Mouse (Mus musculus): ENCODE results near the gene Lax1.
A peak's percentile ranks its signal among the peaks of the same experiment; 100 is the strongest.
"Not testable (repeated sequence)": the region's sequence is repeated elsewhere in the genome, so short reads cannot be mapped to it uniquely, and the experiment has no call there.

Gene Lax1

DNA sequence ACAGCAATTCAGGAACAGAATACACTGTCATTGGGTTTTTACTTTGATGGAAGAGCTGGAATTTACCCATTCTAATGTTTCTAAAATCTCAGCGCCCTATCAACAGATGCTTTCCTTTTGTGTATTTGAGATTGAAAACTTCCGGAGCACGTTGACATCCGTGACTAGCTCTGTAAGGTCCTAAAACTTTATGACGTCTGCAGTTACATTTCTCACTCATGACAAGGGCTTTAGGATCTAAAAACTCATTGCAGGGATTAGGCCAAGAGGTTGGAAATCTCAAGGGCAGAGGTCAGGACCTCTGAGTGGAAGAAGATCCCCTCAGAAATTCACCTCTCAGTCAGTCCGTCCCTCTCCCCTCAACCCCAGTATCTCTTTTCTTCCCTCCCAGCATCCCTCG lies 1.6 kb downstream of the Lax1 start:
- no peak for DNase-seq (ENCODE audit: low spot score)

DNA sequence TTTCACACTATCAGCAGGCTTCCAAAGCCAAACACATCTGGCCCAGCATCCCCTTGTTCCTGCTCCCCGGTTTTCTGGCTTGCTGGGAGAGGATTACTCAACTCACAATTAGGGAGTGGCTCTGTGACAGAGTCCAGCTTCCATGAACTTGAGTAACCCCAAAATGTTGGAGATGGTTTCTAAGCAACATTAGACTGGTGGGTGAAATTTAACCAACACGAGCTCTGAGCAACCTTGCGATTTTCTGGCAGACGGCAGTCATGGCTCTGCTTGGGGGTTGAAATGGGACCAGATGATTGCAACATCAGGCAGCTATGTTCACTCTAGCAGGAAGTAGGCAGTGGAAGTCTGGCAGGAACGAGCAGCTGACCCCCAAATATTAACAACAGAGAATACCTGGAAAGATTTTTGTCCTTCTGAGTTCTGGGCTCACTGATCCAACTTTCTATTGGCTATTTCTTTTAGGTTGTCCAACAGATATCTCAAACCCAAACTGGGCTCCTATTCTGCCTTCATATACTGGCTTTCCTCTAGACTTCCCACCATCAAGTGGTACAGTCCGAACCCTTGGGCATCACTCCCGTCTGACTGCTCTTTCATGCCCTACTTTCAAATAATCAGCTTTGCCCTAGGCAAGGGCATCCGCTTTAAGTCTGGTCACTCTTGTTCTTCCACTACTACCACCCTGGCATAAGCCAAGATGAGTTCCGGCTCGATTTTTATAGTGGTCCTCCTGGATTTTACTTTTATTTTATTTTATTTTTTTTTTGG lies 4.0 kb downstream of the Lax1 start:
- no peak for DNase-seq (ENCODE audit: low spot score)

- no peak for DNase-seq (ENCODE audit: low spot score)
These were observed 18.1 kb downstream of the Lax1 start for GRCm38 (mm10) chr1:133671801-133672200.

GRCm38 (mm10) chr1:133671266-133671665 lies 18.6 kb downstream of the Lax1 start:
- no peak for DNase-seq (ENCODE audit: low spot score)

DNA sequence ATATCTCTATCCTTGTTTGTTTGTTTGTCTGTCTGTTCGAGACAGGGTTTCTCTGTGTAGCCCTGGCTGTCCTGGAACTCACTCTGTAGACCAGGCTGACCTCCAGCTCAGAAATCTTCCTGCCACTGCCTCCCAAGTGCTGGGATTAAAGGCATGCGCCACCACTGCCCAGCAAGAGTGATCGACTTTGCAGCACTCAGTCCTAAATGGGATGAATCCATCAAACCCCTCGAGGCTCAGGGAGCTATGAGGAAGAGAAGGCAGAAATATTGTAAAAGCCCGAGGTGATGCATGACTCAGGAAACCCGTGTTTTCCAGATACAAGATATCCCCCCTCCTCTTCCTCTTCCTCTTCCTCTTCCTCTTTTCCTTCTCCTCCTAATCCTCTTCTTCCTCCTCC lies 19.1 kb downstream of the Lax1 start:
- DNase-seq (ENCODE audit: low spot score): no peak

DNA sequence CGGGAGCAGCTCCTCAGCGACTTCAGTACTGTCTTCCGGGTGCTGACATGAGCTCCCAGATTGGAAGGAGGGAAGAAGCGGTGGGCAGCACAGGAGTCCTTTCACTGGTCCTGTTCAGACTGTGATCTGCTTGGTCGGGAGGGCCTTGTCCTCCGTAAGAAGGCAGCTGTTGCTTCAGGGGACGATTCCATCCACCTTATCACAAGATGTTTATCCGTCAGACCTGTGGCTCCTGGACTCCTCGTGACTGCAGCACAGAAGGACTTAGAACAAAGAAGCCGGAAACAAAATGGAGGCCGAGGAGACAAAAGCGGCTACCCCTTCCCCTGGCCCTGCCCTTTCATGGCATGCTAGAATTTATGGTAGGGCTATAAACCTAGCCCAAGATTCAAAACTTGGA lies 19.7 kb downstream of the Lax1 start:
- no peak for DNase-seq (ENCODE audit: low spot score)

DNA sequence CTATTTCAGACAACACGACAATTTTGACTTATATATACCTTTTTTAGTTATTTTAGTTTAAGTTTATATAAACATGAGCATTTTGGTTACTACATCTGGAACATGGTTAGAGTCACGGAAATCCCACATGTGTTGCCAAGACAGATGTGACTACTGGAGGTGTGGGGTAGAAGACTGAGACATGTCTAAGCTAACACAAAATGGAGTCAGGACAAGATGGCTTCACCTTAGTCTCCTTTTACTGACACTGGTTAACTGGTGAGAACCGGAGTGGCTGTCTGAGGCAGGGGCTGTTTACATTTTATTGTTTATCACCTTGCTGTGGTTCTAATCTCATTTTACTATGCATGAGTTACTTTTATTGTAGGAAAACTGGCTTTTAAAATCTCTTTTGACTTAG lies 21.3 kb downstream of the Lax1 start:
- no peak for DNase-seq (ENCODE audit: low spot score)

DNA sequence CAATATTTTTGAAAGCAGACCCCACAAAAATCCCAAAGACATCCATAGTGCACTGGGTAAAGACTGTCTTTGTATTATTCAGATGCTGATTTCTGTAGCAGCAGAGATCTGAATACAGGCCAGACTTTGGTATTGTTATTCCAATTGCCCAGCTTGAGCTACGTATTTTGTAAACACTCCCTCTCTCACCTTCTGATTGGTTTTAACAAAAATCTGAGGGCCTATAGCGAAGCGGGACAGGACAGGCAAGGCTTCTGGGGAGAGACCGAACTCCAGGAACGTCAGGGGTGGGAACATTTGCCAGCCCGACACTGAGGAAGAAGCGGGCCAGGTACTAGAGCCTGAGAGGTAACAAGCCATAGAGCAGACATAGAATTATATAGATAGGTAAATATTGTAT lies 22.2 kb downstream of the Lax1 start:
- DNase-seq (ENCODE audit: low spot score): no peak

- not testable (repeated sequence) for DNase-seq (ENCODE audit: low spot score)
These were observed 24.2 kb downstream of the Lax1 start for GRCm38 (mm10) chr1:133665713-133666112.

DNA sequence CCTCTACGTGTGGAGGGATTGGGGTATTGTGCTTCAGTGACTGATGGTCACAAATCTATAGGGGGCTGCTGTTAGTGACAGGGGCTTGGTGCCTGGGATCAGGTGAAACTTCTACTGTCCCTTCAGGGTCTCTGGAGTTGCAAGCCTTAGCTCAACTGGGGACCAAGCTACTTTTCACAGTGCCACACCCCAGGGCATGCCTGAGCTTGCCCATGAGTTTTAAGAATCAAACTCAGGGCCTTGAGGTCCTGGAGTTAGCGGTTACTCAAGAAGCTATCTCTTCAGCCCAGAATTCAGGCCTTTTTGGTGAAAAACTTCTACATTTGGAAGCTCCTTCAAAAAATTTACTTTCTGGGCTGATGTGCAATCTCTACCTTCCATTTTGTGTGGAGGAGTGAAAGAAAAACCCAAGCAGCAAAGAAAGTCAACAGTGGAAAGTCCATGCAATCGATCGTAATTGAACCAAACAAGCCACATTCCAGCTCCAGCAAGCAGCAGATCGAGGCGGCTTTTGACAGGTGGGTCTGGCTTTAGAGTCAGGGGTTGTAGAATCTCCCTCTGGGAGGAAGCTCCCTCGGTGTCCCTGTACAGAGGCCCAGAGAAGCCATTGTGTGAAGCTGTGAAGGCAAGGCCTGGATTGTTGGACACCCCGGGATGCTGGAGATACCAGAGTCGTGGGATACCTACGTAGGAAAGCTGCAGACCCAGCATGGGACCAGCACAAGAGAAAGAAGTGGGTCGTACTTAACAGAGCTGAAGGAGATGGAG lies 25.5 kb downstream of the Lax1 start:
- DNase-seq (ENCODE audit: low spot score): no peak

GRCm38 (mm10) chr1:133663427-133663826 lies 26.5 kb downstream of the Lax1 start:
- DNase-seq (ENCODE audit: low spot score): no peak

DNA sequence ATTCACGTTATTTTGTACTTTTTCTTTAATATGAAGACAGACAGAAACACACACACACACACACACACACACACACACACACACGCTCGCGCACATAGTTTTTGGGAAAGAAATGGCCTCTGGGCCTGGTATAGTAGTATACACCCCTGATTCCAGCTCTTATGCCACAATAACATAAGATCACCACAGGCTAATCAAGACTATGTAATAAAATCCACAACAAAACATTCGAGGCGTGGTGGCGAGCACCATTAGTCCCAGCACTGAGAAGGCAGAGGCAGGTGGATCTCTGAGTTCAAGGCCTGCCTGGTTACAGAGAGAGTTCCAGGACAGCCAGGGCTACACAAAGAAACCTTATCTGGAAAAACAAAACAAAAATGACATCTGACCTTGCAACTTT lies 27.0 kb downstream of the Lax1 start:
- no peak for DNase-seq (ENCODE audit: low spot score)

DNA sequence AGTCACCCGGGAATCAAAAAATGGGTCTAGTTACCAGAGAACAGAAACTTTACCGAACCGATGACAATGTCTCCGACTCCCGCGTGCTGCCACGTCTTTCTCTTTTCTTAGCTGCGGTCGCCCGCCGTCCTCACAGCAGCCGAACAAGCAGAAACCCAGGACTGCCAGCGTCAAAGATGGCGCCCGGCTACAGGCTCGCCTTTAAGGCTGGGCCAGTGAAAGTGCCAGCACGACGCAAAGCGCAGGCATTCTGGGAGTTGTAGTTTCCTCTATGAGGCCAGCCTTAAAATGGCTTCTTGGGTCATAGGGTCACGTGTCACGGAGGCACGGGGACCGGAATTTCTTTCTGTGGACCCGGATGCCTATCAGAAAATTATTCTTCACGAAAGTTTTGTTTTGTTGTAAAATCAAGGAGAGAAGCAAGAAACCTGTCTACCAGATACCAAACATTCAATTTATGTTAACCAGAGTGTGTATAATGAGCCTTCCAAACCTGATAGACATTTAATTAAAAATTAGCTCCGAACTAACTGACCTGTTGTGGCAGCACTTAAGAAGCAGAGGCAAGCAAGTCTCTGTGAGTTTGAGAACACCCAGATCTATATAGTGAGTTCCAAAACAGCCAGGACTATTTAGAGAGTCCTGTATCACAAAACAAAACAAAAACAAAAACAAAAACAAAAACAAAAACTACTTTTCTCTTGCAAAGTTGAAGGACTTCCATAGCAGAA lies 28.5 kb downstream of the Lax1 start, which contains the start of gene Gm38394:
TSS of gene Gm38394 (minus strand) at position 116 of the 731 bp plus-strand sequence.
- DNase-seq (ENCODE audit: low spot score): peak; percentile 88

GRCm38 (mm10) chr1:133660466-133661202 lies 29.3 kb downstream of the Lax1 start, which contains the start of gene Zbed6:
TSS of gene Zbed6 (minus strand) at chr1:133660885.
- DNase-seq (ENCODE audit: low spot score): peak; percentile 68

DNA sequence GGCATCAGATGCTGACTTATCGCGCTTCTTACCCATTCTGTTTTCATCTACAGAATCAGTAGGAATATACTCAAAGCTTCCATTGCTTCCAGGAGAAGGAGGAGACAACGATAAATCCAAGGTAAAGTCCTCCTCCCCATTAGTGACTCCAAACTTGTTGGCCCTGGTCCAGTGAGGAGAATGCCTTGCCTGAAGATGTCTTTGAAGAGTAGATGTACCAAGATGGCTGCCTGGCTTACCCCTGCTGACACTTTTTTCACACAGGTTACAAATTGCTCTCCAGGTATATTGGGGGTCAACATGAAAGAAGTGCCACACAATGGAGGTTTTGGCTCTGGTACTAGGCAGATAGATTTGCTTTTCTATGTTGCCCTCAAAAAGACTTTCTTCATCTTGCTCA lies 31.0 kb downstream of the Lax1 start:
- no peak for DNase-seq (ENCODE audit: low spot score)

DNA sequence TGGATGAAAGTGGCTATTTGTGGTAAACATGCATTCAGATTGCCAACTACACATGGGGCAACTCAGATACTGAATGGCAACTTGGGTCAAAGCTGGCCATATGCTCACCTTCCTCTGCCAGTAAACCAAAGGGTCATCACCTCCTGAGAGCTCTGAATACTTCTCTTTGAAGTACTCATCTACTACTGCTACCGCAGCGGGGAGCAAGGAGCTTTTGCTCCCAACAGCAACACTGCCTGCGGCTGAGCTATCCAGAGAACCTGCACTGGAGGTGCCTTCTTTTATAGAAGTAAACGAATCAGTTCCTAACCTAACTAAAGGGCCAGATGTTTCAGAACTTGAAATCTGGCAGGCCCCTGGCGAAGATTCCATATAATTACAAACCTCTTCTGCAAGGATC lies 33.1 kb downstream of the Lax1 start:
- DNase-seq (ENCODE audit: low spot score): no peak

- DNase-seq (ENCODE audit: low spot score): no peak
These were observed 36.9 kb downstream of the Lax1 start for GRCm38 (mm10) chr1:133653033-133653432.

GRCm38 (mm10) chr1:133650288-133651055 lies 39.4 kb downstream of the Lax1 start:
- no peak for DNase-seq (ENCODE audit: low spot score)

DNA sequence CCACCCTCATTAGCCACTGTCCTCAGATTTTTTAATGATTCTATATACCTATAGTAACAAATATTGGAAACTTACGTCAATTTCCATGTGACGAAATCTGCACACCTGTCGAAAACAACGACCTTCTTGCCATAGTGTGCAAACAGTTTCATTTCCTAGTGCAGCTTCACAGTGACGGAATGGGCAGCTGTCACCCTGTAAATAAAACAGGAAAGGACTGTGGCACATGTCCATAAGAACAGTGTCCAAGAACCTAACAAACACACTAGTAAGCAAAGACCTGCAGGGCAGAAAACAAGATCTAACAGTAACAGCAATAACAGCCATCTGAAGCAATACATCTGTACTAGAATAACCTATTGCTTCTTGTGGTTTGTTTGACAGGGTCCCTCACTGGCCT lies 44.3 kb downstream of the Lax1 start:
- no peak for DNase-seq (ENCODE audit: low spot score)

GRCm38 (mm10) chr1:133641163-133641562 lies 48.7 kb downstream of the Lax1 start:
- DNase-seq (ENCODE audit: low spot score): no peak

- DNase-seq (ENCODE audit: low spot score): no peak
These were observed 51.4 kb downstream of the Lax1 start for GRCm38 (mm10) chr1:133638517-133638916.
